Mouse (Mus musculus) kidney, adult 2 months (tissue): ENCODE data around the gene Srgap2. TPM values are rescaled to one million over a fixed set of nuclear protein-coding genes. Genes with fewer than 3 reads are reported as not detected.
A peak's percentile ranks its signal among the peaks of the same experiment; 100 is the strongest.

ENCODE experiments used
- DNase-seq: peaks from one replicate; pipeline ENCODE4 v3.0.0; 2021
- H3K27ac ChIP-seq: fragments of 200-500 bp; 2 replicates; pipeline ENCODE4 v1.5.1; 2012; ENCODE audit warnings: low read depth, low read length, control low read depth, inconsistent platforms; ENCODE audit not compliant: insufficient read depth
- H3K27me3 ChIP-seq: fragments of 200-500 bp; replicated peaks from 2 replicates; pipeline ENCODE4 v1.6.1; 2012; ENCODE audit warnings: mild to moderate bottlenecking, moderate library complexity, low read length, inconsistent platforms; ENCODE audit not compliant: control insufficient read depth, insufficient read depth
- H3K36me3 ChIP-seq: fragments of 200-500 bp; 2 replicates; pipeline ENCODE4 v1.6.1; 2012; ENCODE audit warnings: mild to moderate bottlenecking, moderate library complexity, low read length, inconsistent platforms; ENCODE audit not compliant: control insufficient read depth, insufficient read depth
- H3K4me1 ChIP-seq: fragments of 200-500 bp; 2 replicates; pipeline ENCODE4 v1.6.1; 2011; ENCODE audit warnings: low read length; ENCODE audit not compliant: control insufficient read depth, insufficient read depth
- H3K4me3 ChIP-seq: fragments of 200-500 bp; 2 replicates; pipeline ENCODE4 v1.5.1; 2011; ENCODE audit warnings: mild to moderate bottlenecking, low read depth, low read length, control low read depth; ENCODE audit not compliant: insufficient read depth
- CTCF ChIP-seq: fragments of 200-500 bp; conservative IDR thresholded peaks from 2 replicates; pipeline ENCODE4 v1.5.1; 2011; ENCODE audit warnings: low read depth, mild to moderate bottlenecking, control low read depth, low read length, moderate library complexity, mixed read lengths; ENCODE audit not compliant: insufficient read depth, insufficient read length
- POLR2A ChIP-seq: fragments of 200-500 bp; IDR thresholded peaks from one replicate; pipeline ENCODE4 v1.6.1; 2011; ENCODE audit warnings: low read depth, low read length, control low read depth
- WGBS: fragments of 180-500 bp; shearing (Covaris S2); methylation state at CpG from one replicate; pipeline ENCODE4 v1.1.7; 2018; 5-methylcytosine and 5-hydroxymethylcytosine counted together
- polyA plus RNA-seq: library from polyadenylated mRNA; depleted of rRNA; stranded (reverse); fragments of >200 nt; gene quantifications from 2 replicates; pipeline ENCODE4 v1.2.3, GENCODE M21; 2012

Srgap2 gene
- polyA plus RNA-seq, 1 experiment, result 13.0 TPM

GRCm38 (mm10) chr1:131555042-131555812, 28.1 kb upstream of the Srgap2 start:
- H3K27me3 ChIP-seq, result no peaks in the 10 kb centered on the region
- DNase-seq, result peak; percentile 79
- H3K27ac ChIP-seq, result no peak overlapping the region
- WGBS, result 6% methylated on average over 13 of the region's 13 CpGs
- H3K36me3 ChIP-seq, result no peaks in the 10 kb centered on the region
- H3K4me3 ChIP-seq, result no peak overlapping the region
- H3K4me1 ChIP-seq, result no peaks in the 10 kb centered on the region
- no peak for TF ChIP-seq POLR2A
- TF ChIP-seq CTCF, result peak; percentile 96

GRCm38 (mm10) chr1:131553428-131553827, 26.3 kb upstream of the Srgap2 start:
- Histone ChIP-seq H3K27me3 (no peaks in the 10 kb centered on the region), H3K4me1 (no peaks in the 10 kb centered on the region), H3K27ac (no peak overlapping the region), H3K36me3 (no peaks in the 10 kb centered on the region), H3K4me3 (no peak overlapping the region)
- DNase-seq, result no peak
- TF ChIP-seq CTCF, result no peak
- TF ChIP-seq POLR2A, result no peak

- DNase-seq, result no peak
- H3K36me3 ChIP-seq, result no peaks in the 10 kb centered on the region
- no peak overlapping the region for H3K27ac ChIP-seq
- H3K27me3 ChIP-seq, result no peaks in the 10 kb centered on the region
- WGBS, result 89% methylated on average over 2 of the region's 2 CpGs
- TF ChIP-seq POLR2A (no peak), CTCF (no peak)
- no peaks in the 10 kb centered on the region for H3K4me1 ChIP-seq
- H3K4me3 ChIP-seq, result no peak overlapping the region
Measured at GRCm38 (mm10) chr1:131551956-131552355, 24.8 kb upstream of the Srgap2 start.

- Histone ChIP-seq H3K4me3 (no peak overlapping the region), H3K27me3 (no peaks in the 10 kb centered on the region), H3K4me1 (no peaks in the 10 kb centered on the region), H3K27ac (no peak overlapping the region), H3K36me3 (no peaks in the 10 kb centered on the region)
- WGBS, result 46% methylated on average over 8 of the region's 8 CpGs
- no peak for TF ChIP-seq POLR2A
- TF ChIP-seq CTCF, result peak; percentile 52
- peak; percentile 38 for DNase-seq
Measured at GRCm38 (mm10) chr1:131548494-131549365, 21.6 kb upstream of the Srgap2 start.

DNA sequence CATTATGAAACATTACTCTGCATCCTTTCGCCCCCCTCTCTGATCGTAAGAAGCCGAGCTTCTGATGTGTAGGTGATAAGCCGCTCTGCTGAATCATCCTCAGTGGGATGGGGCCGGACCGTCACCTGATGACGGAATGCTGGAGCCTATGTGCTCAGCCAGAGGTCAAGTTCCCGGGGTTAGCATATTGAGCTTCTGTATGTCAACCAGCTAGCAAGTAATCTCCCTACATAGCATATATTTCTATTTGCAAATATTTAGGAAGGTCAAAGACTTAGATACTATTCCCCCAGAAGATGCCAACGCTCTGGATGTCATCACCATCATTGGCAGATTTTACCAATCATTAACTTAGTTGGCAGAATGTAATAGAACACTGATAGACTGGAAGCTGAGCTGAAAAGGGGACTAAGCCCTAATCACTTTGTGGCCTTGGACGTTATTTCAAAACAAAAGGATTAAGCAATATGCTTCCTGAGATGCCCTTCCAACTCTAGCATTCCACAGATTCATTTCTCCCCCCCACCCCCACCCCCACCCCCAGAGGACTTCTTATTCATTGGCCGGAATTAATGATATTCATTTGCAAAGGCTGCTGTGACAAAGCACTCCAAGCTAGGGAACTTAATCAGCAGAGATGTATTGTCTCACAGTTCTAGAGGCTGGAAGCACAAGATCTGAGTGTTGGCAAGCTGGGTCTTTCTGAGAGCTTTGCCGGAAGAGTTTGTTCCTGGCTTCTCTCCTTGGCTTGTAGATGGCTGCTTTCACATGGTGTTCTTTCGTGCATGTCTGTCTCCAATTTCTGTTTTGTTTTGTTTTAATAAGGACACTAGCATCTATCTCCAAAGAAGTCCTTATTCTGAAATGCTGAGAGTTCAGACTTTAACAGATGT, 19.9 kb upstream of the Srgap2 start:
- no peak overlapping the region for H3K27ac ChIP-seq
- H3K36me3 ChIP-seq, result no peaks in the 10 kb centered on the region
- peak; percentile 2 for DNase-seq
- no peaks in the 10 kb centered on the region for H3K4me1 ChIP-seq
- H3K27me3 ChIP-seq, result no peaks in the 10 kb centered on the region
- TF ChIP-seq CTCF, result no peak
- no peak for TF ChIP-seq POLR2A
- WGBS, result 76% methylated on average over 13 of the region's 13 CpGs
- no peak overlapping the region for H3K4me3 ChIP-seq

GRCm38 (mm10) chr1:131543886-131544565, 16.9 kb upstream of the Srgap2 start:
- Histone ChIP-seq H3K27ac (no peak overlapping the region), H3K27me3 (no peaks in the 10 kb centered on the region), H3K4me3 (no peak overlapping the region), H3K36me3 (no peaks in the 10 kb centered on the region), H3K4me1 (no peaks in the 10 kb centered on the region)
- DNase-seq, result no peak
- WGBS, result 69% methylated on average over 7 of the region's 7 CpGs
- TF ChIP-seq CTCF, result no peak
- no peak for TF ChIP-seq POLR2A
